Mouse (Mus musculus) embryonic facial prominence, embryonic 12.5 days (tissue): ENCODE data around the gene Myod1. TPM values are rescaled to one million over a fixed set of nuclear protein-coding genes. Genes with fewer than 3 reads are reported as not detected.

Experiments used
- ATAC-seq: fragments of 200-750 bp; cut with Nextera tagmentation; 2 replicates; pipeline ENCODE4 v1.8.0; 2017; ENCODE audit not compliant: insufficient number of reproducible peaks, insufficient read depth, low FRiP score, low TSS enrichment
- H3K27ac ChIP-seq: fragments of 300-500 bp; sonication (generic); 2 replicates; pipeline ENCODE4 v1.5.1; 2016; ENCODE audit warnings: mild to moderate bottlenecking
- H3K27me3 ChIP-seq: fragments of 300-500 bp; sonication (generic); 2 replicates; pipeline ENCODE4 v1.6.1; 2016; ENCODE audit warnings: mild to moderate bottlenecking, moderate library complexity
- H3K36me3 ChIP-seq: fragments of 300-500 bp; sonication (generic); 2 replicates; pipeline ENCODE4 v1.6.1; 2016; ENCODE audit warnings: mild to moderate bottlenecking
- H3K4me1 ChIP-seq: fragments of 300-500 bp; sonication (generic); 2 replicates; pipeline ENCODE4 v1.6.1; 2016
- H3K4me2 ChIP-seq: fragments of 300-500 bp; sonication (generic); replicated peaks from 2 replicates; pipeline ENCODE4 v1.6.1; 2016; ENCODE audit warnings: mild to moderate bottlenecking, moderate library complexity
- H3K4me3 ChIP-seq: fragments of 300-500 bp; sonication (generic); 2 replicates; pipeline ENCODE4 v1.5.1; 2016; ENCODE audit warnings: mild to moderate bottlenecking
- H3K9ac ChIP-seq: fragments of 300-500 bp; sonication (generic); 2 replicates; pipeline ENCODE4 v1.6.1; 2016; ENCODE audit warnings: mild to moderate bottlenecking, moderate library complexity
- H3K9me3 ChIP-seq: fragments of 300-500 bp; sonication (generic); 2 replicates; pipeline ENCODE4 v1.6.1; 2016; ENCODE audit warnings: mild to moderate bottlenecking, moderate library complexity
- WGBS: fragments of 180-500 bp; shearing (Covaris S2); methylation state at CpG from one replicate; pipeline ENCODE4 v1.1.7; 2016; 5-methylcytosine and 5-hydroxymethylcytosine counted together
- polyA plus RNA-seq: library from polyadenylated mRNA; unstranded; fragments of >200 nt; fragmentation: Nextera tagmentation; extraction: Ambion mirVana; gene quantifications from 2 replicates; pipeline ENCODE4 v1.2.1, GENCODE M21; 2016

Myod1 gene
- polyA plus RNA-seq, 1 experiment from 2014 or later: 28.8 TPM

- H3K27me3 ChIP-seq: peaks cover 53% of the 10 kb centered on the region
- H3K36me3 ChIP-seq: no peaks in the 10 kb centered on the region
- no peak overlapping the region for H3K4me3 ChIP-seq
- no peak overlapping the region for H3K9ac ChIP-seq
- 67% methylated on average over 3 of the region's 3 CpGs for whole genome bisulfite sequencing
- ATAC-seq: no peak
- H3K4me1 ChIP-seq: peaks cover 9% of the 10 kb centered on the region
- no peak overlapping the region for H3K4me2 ChIP-seq
- no peaks in the 10 kb centered on the region for H3K9me3 ChIP-seq
- H3K27ac ChIP-seq: no peak overlapping the region
Measured at GRCm38 (mm10) chr7:46401371-46402180, 25.3 kb downstream of the Myod1 start.

GRCm38 (mm10) chr7:46403616-46404485 is 27.6 kb downstream of the Myod1 start:
- Histone ChIP-seq H3K9me3 (no peaks in the 10 kb centered on the region), H3K9ac (no peak overlapping the region), H3K27me3 (peaks cover 30% of the 10 kb centered on the region), H3K4me1 (no peaks in the 10 kb centered on the region), H3K27ac (no peak overlapping the region), H3K4me2 (no peak overlapping the region), H3K4me3 (no peak overlapping the region), H3K36me3 (no peaks in the 10 kb centered on the region)
- 81% methylated on average over 15 of the region's 15 CpGs for WGBS
- no peak for ATAC-seq

- H3K27ac ChIP-seq: no peak overlapping the region
- ATAC-seq: no peak
- H3K36me3 ChIP-seq: no peaks in the 10 kb centered on the region
- no peak overlapping the region for H3K4me3 ChIP-seq
- no peaks in the 10 kb centered on the region for H3K4me1 ChIP-seq
- WGBS: 85% methylated on average over 7 of the region's 7 CpGs
- H3K9ac ChIP-seq: no peak overlapping the region
- H3K4me2 ChIP-seq: no peak overlapping the region
- peaks cover 21% of the 10 kb centered on the region for H3K27me3 ChIP-seq
- no peaks in the 10 kb centered on the region for H3K9me3 ChIP-seq
Measured at GRCm38 (mm10) chr7:46404756-46405155, 28.5 kb downstream of the Myod1 start.

- WGBS: 80% methylated on average over 9 of the region's 9 CpGs
- Histone ChIP-seq H3K9ac (no peak overlapping the region), H3K4me3 (no peak overlapping the region), H3K4me1 (no peaks in the 10 kb centered on the region), H3K36me3 (no peaks in the 10 kb centered on the region), H3K27ac (no peak overlapping the region), H3K4me2 (no peak overlapping the region), H3K27me3 (0 out of 2 replicates have a peak, but pooled peaks cover 2% of the 10 kb centered on the region), H3K9me3 (no peaks in the 10 kb centered on the region)
- ATAC-seq: no peak
Measured at GRCm38 (mm10) chr7:46408606-46409005, 32.3 kb downstream of the Myod1 start.

- H3K9me3 ChIP-seq: no peaks in the 10 kb centered on the region
- H3K27me3 ChIP-seq: 0 out of 2 replicates have a peak, but pooled peaks cover 4% of the 10 kb centered on the region
- no peak overlapping the region for H3K9ac ChIP-seq
- ATAC-seq: no peak
- no peak overlapping the region for H3K27ac ChIP-seq
- no peak overlapping the region for H3K4me3 ChIP-seq
- no peaks in the 10 kb centered on the region for H3K4me1 ChIP-seq
- 47% methylated on average over 12 of the region's 12 CpGs for WGBS
- H3K36me3 ChIP-seq: no peaks in the 10 kb centered on the region
- H3K4me2 ChIP-seq: no peak overlapping the region
Measured at GRCm38 (mm10) chr7:46409204-46409789, 33.0 kb downstream of the Myod1 start.

GRCm38 (mm10) chr7:46410727-46411126 is 34.5 kb downstream of the Myod1 start:
- Histone ChIP-seq H3K27ac (no peak overlapping the region), H3K4me3 (no peak overlapping the region), H3K4me2 (no peak overlapping the region), H3K4me1 (no peaks in the 10 kb centered on the region), H3K36me3 (no peaks in the 10 kb centered on the region), H3K9ac (no peak overlapping the region), H3K9me3 (no peaks in the 10 kb centered on the region), H3K27me3 (0 out of 2 replicates have a peak, but pooled peaks cover 5% of the 10 kb centered on the region)
- ATAC-seq: no peak
- 75% methylated on average over 6 of the region's 6 CpGs for WGBS

GRCm38 (mm10) chr7:46412823-46413222 is 36.5 kb downstream of the Myod1 start:
- no peak overlapping the region for H3K9ac ChIP-seq
- no peaks in the 10 kb centered on the region for H3K9me3 ChIP-seq
- 0 out of 2 replicates have a peak, but pooled peaks cover 5% of the 10 kb centered on the region for H3K27me3 ChIP-seq
- H3K4me3 ChIP-seq: no peak overlapping the region
- H3K27ac ChIP-seq: no peak overlapping the region
- no peak for ATAC-seq
- no peaks in the 10 kb centered on the region for H3K4me1 ChIP-seq
- 70% methylated on average over 5 of the region's 5 CpGs for WGBS
- no peaks in the 10 kb centered on the region for H3K36me3 ChIP-seq
- H3K4me2 ChIP-seq: no peak overlapping the region

- H3K27ac ChIP-seq: no peak overlapping the region
- no peaks in the 10 kb centered on the region for H3K4me1 ChIP-seq
- H3K36me3 ChIP-seq: no peaks in the 10 kb centered on the region
- no peak for ATAC-seq
- no peak overlapping the region for H3K4me3 ChIP-seq
- no peak overlapping the region for H3K4me2 ChIP-seq
- H3K9me3 ChIP-seq: no peaks in the 10 kb centered on the region
- no peak overlapping the region for H3K9ac ChIP-seq
- H3K27me3 ChIP-seq: 0 out of 2 replicates have a peak, but pooled peaks cover 5% of the 10 kb centered on the region
- 69% methylated on average over 6 of the region's 6 CpGs for WGBS
Measured at GRCm38 (mm10) chr7:46413959-46414725, 37.9 kb downstream of the Myod1 start.

- no peak overlapping the region for H3K4me3 ChIP-seq
- no peaks in the 10 kb centered on the region for H3K4me1 ChIP-seq
- ATAC-seq: no peak
- 67% methylated on average over 14 of the region's 14 CpGs for WGBS
- H3K27ac ChIP-seq: no peak overlapping the region
- no peak overlapping the region for H3K9ac ChIP-seq
- 0 out of 2 replicates have a peak, but pooled peaks cover 5% of the 10 kb centered on the region for H3K27me3 ChIP-seq
- H3K4me2 ChIP-seq: no peak overlapping the region
- H3K36me3 ChIP-seq: no peaks in the 10 kb centered on the region
- H3K9me3 ChIP-seq: no peaks in the 10 kb centered on the region
Measured at GRCm38 (mm10) chr7:46415818-46416425, 39.6 kb downstream of the Myod1 start.

GRCm38 (mm10) chr7:46417467-46417866 is 41.2 kb downstream of the Myod1 start:
- Histone ChIP-seq H3K4me3 (no peak overlapping the region), H3K27ac (no peak overlapping the region), H3K4me2 (no peak overlapping the region), H3K9me3 (no peaks in the 10 kb centered on the region), H3K36me3 (no peaks in the 10 kb centered on the region), H3K4me1 (no peaks in the 10 kb centered on the region), H3K9ac (no peak overlapping the region), H3K27me3 (0 out of 2 replicates have a peak, but pooled peaks cover 5% of the 10 kb centered on the region)
- WGBS: 71% methylated on average over 7 of the region's 7 CpGs
- ATAC-seq: no peak
